Mouse (Mus musculus): ENCODE measurements around the gene BC051142. TPM values are rescaled to one million over a fixed set of nuclear protein-coding genes. Genes with fewer than 3 reads are reported as not detected.

Gene BC051142
- polyA plus RNA-seq, 2 experiments = 0.08 to 0.17 TPM

DNA sequence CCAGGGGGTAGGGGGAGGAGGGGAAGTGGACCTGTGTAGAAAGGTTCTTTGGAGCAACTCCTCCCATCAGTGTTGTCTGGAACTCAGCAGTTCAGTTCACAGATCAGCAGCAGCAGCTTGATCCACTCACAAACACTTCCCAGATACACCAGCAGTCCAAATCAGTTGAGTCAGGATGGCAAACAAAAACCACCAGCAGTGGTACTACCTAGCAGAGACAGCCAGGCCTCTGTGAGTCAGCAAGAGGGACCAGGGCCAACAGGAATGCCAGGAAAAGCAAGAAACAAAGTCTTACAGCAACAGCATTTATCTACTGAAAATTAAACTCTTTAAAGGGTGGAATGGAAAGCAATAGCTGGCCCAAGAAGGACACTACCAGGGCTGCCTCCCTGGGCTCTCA, 29.0 kb downstream of the BC051142 start:
- Histone ChIP-seq H3K36me3 (replicated peaks; ENCODE audit: control insufficient read depth, insufficient read depth, low read depth) (no peaks in the 10 kb centered on the region), H3K4me1 (replicated peaks; ENCODE audit: control insufficient read depth in 2 of 2, insufficient read depth in 2 of 2, low read length in 1 of 2) (no peaks in the 10 kb centered on the region), H3K4me2 (ENCODE audit: low read depth) (no peak overlapping the region), H3K27ac (no peak overlapping the region), H3K9ac (replicated peaks) (no peak overlapping the region), H3K9me3 (ENCODE audit: control insufficient read depth, low read length) (no peaks in the 10 kb centered on the region), H3K27me3 (ENCODE audit: control insufficient read depth, insufficient read depth, low read length) (no peaks in the 10 kb centered on the region), H3K4me3 (ENCODE audit: insufficient read depth in 1 of 2, low read depth in 2 of 2, low read length in 2 of 2) (no peak overlapping the region)
- no peak for DNase-seq (ENCODE audit: low read depth in 3 of 3, low spot score in 3 of 3)
- TF ChIP-seq CTCF (IDR thresholded peaks at IDR 0.05; ENCODE audit: low read depth) (no peak), EP300 (IDR thresholded peaks at IDR 0.05; ENCODE audit: low read depth) (no peak)
- ATAC-seq (ENCODE audit: insufficient read depth) = no peak

DNA sequence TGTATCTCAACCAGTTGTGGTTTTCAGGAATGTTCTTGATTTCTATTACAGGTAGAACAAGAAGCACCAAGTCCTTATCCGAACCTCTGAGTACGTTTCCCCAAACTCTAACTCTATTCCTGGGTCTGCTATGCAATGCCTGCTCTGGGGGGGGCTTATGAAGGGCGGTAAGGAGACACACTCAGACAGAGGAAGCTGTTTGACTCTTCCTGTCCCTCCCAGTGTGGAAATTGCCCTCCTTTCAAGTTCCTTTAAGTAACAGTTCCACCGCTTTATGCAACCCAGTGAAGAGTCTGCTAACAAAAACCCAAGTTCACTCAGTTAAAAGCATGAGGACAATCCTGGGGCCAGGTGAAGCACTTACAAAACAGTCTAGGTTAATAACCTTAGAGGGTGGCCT, 38.5 kb downstream of the BC051142 start:
- WGBS (ENCODE audit: insufficient replicate concordance) = 24% methylated on average over 4 of the region's 4 CpGs
- Histone ChIP-seq H3K27me3 (ENCODE audit: control insufficient read depth, insufficient read depth, low read length) (no peaks in the 10 kb centered on the region), H3K4me1 (replicated peaks; ENCODE audit: control insufficient read depth in 2 of 2, insufficient read depth in 2 of 2, low read length in 1 of 2) (no peaks in the 10 kb centered on the region), H3K9me3 (ENCODE audit: control insufficient read depth, low read length) (no peaks in the 10 kb centered on the region), H3K27ac (no peak overlapping the region), H3K9ac (replicated peaks) (no peak overlapping the region), H3K4me2 (ENCODE audit: low read depth) (no peak overlapping the region), H3K36me3 (replicated peaks; ENCODE audit: control insufficient read depth, insufficient read depth, low read depth) (no peaks in the 10 kb centered on the region), H3K4me3 (ENCODE audit: insufficient read depth in 1 of 2, low read depth in 2 of 2, low read length in 2 of 2) (no peak overlapping the region)
- ATAC-seq (ENCODE audit: insufficient read depth) (no peak), DNase-seq (ENCODE audit: low read depth in 3 of 3, low spot score in 3 of 3) (no peak)
- TF ChIP-seq CTCF (IDR thresholded peaks at IDR 0.05; ENCODE audit: low read depth) (no peak), EP300 (IDR thresholded peaks at IDR 0.05; ENCODE audit: low read depth) (no peak)

DNA sequence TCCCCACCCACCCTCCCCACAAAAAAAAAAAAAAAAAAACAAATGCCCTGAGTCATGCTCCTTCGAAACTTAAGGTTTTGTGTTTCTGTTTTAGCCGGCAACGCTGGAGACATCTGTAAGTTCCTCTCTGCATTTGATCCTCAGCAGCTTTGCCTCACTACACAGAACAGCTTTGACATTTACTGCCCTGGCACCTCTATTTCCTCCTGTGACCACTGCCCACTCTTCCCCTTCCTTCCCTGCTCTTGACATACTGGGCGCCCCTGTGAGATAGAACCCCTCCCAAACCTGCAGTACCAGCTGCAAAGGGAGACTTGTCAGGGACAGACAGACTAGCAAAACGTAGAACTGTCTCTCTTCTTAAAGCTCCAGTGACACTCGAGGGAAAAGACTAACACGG, 39.0 kb downstream of the BC051142 start:
- no peak for ATAC-seq (ENCODE audit: insufficient read depth)
- WGBS (ENCODE audit: insufficient replicate concordance) = 10% methylated on average over 7 of the region's 7 CpGs
- H3K4me3 ChIP-seq (ENCODE audit: insufficient read depth in 1 of 2, low read depth in 2 of 2, low read length in 2 of 2) = no peak overlapping the region

DNA sequence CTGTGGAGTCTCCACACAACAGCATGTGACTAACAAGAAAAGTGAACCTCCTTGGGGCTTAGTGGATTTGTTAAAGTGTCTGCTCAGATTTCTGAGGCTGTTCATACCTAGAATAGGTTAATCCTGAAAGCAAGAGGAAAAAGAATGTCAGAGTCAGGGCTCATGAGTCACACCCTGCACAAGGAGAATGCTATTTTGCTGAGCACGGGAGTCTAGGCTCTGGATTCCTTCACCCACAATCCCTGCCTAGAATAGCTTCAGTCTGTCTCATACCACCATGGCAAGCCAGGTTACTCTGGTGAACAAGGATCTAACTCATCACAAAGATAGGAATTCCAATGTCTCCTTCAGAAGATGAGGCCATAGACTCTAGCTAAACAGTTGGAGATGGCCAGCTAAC, 40.0 kb downstream of the BC051142 start:
- no peak overlapping the region for H3K9ac ChIP-seq (replicated peaks)
- H3K4me3 ChIP-seq (ENCODE audit: insufficient read depth in 1 of 2, low read depth in 2 of 2, low read length in 2 of 2) = no peak overlapping the region
- H3K9me3 ChIP-seq (ENCODE audit: control insufficient read depth, low read length) = no peaks in the 10 kb centered on the region
- H3K27ac ChIP-seq = no peak overlapping the region
- 38% methylated on average over 1 of the region's 1 CpGs for WGBS (ENCODE audit: insufficient replicate concordance)
- no peak overlapping the region for H3K4me2 ChIP-seq (ENCODE audit: low read depth)
- H3K27me3 ChIP-seq (ENCODE audit: control insufficient read depth, insufficient read depth, low read length) = no peaks in the 10 kb centered on the region
- ATAC-seq (ENCODE audit: insufficient read depth) (no peak), DNase-seq (ENCODE audit: low read depth in 3 of 3, low spot score in 3 of 3) (no peak)
- no peaks in the 10 kb centered on the region for H3K36me3 ChIP-seq (replicated peaks; ENCODE audit: control insufficient read depth, insufficient read depth, low read depth)
- TF ChIP-seq EP300 (IDR thresholded peaks at IDR 0.05; ENCODE audit: low read depth) (no peak), CTCF (IDR thresholded peaks at IDR 0.05; ENCODE audit: low read depth) (no peak)
- no peaks in the 10 kb centered on the region for H3K4me1 ChIP-seq (replicated peaks; ENCODE audit: control insufficient read depth in 2 of 2, insufficient read depth in 2 of 2, low read length in 1 of 2)

More for the DNA sequence above, 39.0 kb downstream of the BC051142 start:
- H3K27ac ChIP-seq = no peak overlapping the region
- no peak overlapping the region for H3K4me2 ChIP-seq (ENCODE audit: low read depth)
- TF ChIP-seq CTCF (IDR thresholded peaks at IDR 0.05; ENCODE audit: low read depth) (no peak), EP300 (IDR thresholded peaks at IDR 0.05; ENCODE audit: low read depth) (no peak)
- no peak for DNase-seq (ENCODE audit: low read depth in 3 of 3, low spot score in 3 of 3)
- no peaks in the 10 kb centered on the region for H3K9me3 ChIP-seq (ENCODE audit: control insufficient read depth, low read length)
- no peaks in the 10 kb centered on the region for H3K36me3 ChIP-seq (replicated peaks; ENCODE audit: control insufficient read depth, insufficient read depth, low read depth)
- no peak overlapping the region for H3K9ac ChIP-seq (replicated peaks)
- H3K4me1 ChIP-seq (replicated peaks; ENCODE audit: control insufficient read depth in 2 of 2, insufficient read depth in 2 of 2, low read length in 1 of 2) = no peaks in the 10 kb centered on the region
- H3K27me3 ChIP-seq (ENCODE audit: control insufficient read depth, insufficient read depth, low read length) = no peaks in the 10 kb centered on the region

DNA sequence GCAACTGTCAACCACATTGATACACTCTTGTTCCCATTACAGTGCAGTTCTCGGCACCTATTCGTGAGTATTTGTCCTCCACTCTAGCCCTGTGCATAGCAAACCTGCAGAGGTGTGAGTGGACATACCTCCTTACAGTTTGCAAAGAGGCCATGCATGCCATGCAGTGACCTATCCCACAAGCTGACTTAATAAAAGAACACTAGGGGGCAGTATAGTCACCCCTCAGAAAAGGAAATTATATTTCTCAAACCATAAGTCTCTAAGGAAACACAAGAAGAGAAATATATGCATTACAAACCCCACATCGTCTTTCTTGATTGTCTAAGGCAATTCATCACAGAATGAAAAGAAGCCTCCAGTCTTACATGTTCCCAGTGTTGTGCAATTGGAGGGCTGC, 41.2 kb downstream of the BC051142 start:
- no peak overlapping the region for H3K9ac ChIP-seq (replicated peaks)
- H3K27me3 ChIP-seq (ENCODE audit: control insufficient read depth, insufficient read depth, low read length) = no peaks in the 10 kb centered on the region
- no peaks in the 10 kb centered on the region for H3K4me1 ChIP-seq (replicated peaks; ENCODE audit: control insufficient read depth in 2 of 2, insufficient read depth in 2 of 2, low read length in 1 of 2)
- H3K9me3 ChIP-seq (ENCODE audit: control insufficient read depth, low read length) = no peaks in the 10 kb centered on the region
- no peak overlapping the region for H3K4me2 ChIP-seq (ENCODE audit: low read depth)
- no peak for ATAC-seq (ENCODE audit: insufficient read depth)
- no peaks in the 10 kb centered on the region for H3K36me3 ChIP-seq (replicated peaks; ENCODE audit: control insufficient read depth, insufficient read depth, low read depth)
- no peak overlapping the region for H3K4me3 ChIP-seq (ENCODE audit: insufficient read depth in 1 of 2, low read depth in 2 of 2, low read length in 2 of 2)
- 24% methylated on average over 3 of the region's 3 CpGs for WGBS (ENCODE audit: insufficient replicate concordance)
- no peak overlapping the region for H3K27ac ChIP-seq
- peak; percentile 59 for TF ChIP-seq CTCF (IDR thresholded peaks at IDR 0.05; ENCODE audit: low read depth)
- TF ChIP-seq EP300 (IDR thresholded peaks at IDR 0.05; ENCODE audit: low read depth) = no peak
- no peak for DNase-seq (ENCODE audit: low read depth in 3 of 3, low spot score in 3 of 3)
